Mouse (Mus musculus) heart, adult 9 months (tissue): ENCODE measurements around the gene Brwd1.
A peak's percentile ranks its signal among the peaks of the same experiment; 100 is the strongest.
"Not testable (repeated sequence)": the region's sequence is repeated elsewhere in the genome, so short reads cannot be mapped to it uniquely, and the experiment has no call there.

Experiments
- DNase-seq, 2 experiments: peaks; one replicate each; pipeline ENCODE4 v3.0.0; 2022; ENCODE audit warnings: low spot score in 2 of 2

Gene Brwd1

DNA sequence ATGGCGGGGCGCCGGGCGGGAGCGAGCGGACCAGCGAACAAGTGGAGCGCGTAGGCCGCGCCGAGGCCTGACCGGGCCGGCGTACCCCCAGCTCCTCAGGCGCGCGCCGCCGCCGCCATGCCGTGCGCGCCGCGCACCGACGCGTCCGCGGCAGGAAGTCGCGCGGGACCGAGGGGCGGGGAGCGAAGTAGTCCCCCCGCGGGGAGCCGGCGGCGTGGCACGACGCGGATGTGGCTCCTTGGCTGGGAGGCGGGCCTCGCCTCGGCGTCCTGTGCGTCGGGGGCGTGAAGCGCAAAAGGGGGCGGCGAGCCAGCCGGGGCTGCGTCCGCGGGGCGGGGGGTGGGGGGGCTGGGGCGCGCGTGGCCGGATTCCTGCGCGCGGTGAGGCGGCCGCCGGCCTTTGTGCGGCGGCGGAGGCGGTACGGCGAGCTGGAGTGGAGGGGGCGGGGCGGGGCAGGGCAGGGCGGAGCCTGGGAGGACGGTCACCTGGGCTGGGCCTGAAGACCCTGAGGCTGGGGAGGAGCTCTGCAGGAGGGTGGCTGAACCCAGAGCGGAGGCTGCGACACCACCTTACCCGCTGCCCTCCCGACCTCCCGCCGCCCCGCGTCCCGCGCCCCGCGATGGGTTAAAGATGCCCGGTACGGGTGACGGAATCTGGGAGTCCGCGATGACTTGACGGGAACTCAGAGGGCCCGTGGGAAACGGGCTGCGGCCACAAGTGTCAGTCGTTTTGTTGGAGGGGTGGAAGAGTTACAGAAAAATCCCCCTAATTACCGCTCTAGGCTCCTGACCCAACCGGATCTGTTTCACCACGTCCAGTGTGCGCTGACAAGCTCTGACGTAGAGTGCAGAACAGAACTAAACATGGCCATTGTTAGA lies at the start of gene Brwd1:
Brwd1 (minus strand) TSS at position 226 of the 878 bp plus-strand sequence.
- peak; percentile 90 to 91 for DNase-seq

DNA sequence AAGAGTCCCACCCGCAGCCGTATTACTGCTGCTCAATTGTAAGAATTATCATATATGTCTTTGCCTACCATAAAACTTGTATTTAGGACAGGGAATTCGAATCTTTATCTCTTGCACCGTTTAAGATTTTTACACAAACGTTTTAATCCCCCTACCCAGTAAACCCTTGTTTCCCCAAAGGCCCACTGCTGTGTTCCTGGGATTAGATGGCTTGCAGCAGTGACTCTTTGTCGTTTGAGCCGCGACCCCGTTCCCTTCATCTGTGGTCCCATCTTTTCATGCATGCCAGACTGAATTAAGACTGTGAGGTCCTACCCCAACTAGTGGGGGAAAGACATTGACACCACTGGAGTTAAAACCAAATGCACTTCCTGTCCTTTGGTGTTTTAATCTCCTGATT lies 46.1 kb upstream of the Brwd1 start:
- no peak for DNase-seq

DNA sequence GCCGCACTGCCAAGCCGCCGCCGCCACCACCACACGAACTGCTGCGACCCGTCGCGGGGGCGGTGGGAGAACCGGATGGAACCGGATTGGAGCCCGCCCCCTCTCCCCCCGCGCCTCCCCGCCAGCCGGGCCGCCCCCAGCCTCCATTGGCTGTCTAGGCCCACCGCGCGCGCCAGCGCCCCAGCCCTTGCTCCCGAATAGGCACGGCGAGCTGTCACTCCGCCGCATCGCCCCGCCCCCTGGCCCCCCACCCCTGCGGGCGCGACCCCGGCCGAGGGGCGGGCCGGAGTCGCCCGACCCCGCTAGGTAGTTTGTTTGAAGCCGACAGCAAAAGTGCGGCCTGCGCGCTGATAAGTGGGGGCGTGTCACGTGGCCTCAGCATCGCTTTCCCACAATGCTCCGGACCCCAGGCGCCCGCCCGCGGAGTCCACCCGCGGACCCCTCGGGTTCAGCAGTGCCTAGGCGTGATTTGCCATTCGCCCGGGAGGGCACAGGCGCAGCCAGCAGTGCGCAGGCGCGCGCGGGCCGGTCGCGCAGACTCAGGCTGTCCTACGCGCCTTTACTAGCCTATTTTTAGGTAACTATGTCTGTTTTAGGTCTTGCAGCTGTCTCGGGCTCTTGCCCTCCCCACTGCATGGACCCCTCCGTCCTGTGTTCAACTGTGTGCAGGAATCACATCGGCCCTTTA lies 45.5 kb upstream of the Brwd1 start, which contains the start of gene Hmgn1:
Hmgn1 (minus strand) TSS at position 73 of the 688 bp plus-strand sequence.
- peak; percentile 96 to 98 for DNase-seq

DNA sequence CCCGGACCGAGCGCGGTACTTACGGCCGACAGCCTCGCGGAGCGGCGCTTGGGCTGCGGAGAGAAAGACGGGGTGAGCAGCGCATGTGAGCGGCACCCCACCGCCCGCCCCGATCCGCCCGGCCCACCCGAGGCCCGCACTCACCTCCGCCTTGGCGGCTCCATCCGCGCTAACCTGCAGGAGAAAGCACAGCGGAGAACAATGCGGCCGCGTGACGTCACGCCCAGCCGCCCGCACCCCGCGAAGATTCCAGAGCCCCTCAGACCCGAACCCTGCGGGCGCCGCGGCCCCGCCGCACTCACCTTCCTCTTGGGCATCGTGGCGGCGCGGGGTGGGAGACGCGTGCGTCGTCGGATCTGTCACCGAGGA lies 44.9 kb upstream of the Brwd1 start:
- no peak for DNase-seq

DNA sequence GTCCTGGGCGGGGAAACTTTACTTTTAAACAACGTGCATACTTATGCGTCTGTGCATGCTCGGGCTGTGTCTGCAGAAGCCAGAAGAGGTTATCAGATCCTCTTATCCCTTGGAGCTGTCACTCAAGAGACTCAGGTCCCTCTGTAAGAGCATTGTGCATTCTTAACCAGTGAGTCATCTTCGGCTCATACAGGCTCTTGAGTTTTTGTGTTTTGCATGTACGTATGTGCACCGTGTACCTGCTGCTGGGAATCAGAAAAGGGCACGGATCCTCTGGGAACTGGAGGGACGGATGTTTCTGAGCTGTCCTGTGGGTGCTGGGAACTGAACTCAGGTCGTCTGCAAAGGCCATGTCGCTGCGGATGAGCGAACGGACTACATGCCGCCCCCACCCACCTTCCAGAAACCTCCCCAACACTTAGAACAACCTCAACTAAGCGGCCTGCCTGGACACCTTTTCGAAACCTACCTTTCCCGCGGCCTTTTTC lies 44.4 kb upstream of the Brwd1 start:
- peak in 1 of 2 experiments; percentile 5 for DNase-seq

DNA sequence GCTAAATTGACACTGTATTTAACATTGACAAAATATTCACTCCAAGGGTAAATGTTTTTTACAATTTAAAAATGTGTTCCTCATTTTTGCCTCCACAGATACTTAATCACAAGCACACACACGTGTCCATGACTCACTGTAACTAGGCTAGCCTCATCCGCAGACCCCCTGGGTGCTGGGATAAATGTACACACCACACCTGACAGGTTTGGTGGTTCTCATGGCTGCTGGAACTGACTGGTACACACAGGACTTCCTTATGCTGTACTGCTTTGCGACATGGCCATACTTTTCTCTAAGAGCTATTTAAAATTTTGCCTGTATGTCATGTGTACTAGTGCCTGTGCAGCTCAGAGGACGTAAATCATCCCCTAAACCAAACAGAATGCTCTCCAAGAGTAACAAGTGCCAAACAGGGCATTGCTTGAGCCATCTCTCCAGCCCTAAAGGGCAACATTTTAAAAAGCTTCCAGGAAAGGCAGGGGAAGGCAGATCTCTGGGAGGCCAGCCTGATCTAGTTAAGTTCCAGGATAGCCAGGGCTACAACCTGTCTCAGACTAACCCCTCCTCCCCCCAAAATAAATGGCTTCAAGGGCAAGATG lies 37.8 kb upstream of the Brwd1 start:
- DNase-seq, result no peak

- DNase-seq, result no peak
Observed at GRCm38 (mm10) chr16:96114729-96115128, 32.4 kb upstream of the Brwd1 start.

DNA sequence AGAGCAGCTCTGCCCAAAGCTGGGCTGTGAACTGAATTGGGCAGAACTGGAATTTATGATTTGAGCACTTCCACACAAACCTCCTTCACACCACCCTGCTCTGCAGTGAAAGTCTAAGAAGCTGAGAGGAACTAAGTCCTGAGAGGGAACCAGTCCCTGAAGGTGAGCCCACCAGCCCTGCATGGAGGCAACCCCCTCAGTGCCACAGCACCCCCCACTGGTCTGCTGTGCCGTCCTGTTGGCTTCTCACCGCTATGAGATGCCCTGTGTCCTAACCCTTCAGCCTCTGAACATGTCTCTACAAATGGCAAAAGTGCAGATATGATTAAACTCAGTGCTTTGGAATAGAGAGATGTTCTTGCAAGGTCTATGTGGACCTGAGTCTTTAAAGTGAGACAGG lies 30.4 kb upstream of the Brwd1 start:
- DNase-seq, result no peak

GRCm38 (mm10) chr16:96110655-96111345 lies 28.5 kb upstream of the Brwd1 start:
- no peak for DNase-seq

DNA sequence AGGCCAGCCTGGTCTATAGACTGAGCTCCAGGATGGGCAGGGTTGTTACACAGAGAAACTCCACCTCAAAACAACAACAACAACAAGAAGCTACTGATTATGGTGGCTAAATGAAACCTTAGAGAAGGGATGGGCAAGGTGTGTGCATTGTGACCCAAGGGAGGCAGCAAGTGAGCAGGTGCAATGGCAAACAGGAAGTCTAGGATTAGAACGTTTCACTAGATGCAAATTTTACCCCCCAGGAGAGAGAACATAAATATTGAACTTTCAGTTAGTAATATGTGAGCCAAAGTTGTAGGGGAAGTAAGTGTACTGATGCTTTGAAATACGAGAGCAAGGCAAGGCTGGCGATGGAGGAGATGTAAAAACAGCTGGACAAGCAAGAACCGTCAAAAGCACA lies 27.3 kb upstream of the Brwd1 start:
- DNase-seq, result no peak

GRCm38 (mm10) chr16:96103036-96103435 lies 20.7 kb upstream of the Brwd1 start:
- DNase-seq, result no peak

- DNase-seq, result not testable (repeated sequence)
Observed at GRCm38 (mm10) chr16:96097811-96098210, 15.5 kb upstream of the Brwd1 start.

DNA sequence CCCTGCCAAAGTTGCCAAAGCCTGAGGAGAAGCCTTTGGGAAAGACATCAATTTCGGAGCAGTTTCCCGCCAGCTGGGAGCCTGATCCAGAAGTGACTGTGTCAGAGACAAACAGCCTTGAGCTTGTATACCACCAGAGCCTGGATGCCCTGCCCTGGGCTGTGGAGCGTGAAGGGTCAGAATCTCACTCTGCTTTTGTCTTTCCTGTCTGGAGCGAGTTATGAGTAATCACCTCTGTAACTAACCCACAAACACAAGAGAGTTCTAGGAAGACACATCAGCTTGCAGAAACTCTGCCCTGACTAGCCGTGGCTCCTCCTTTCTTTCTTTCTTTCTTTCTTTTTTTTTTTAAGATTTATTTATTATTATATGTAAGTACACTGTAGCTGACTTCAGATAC lies 13.6 kb upstream of the Brwd1 start:
- no peak for DNase-seq

- peak; percentile 41 to 44 for DNase-seq
Observed at GRCm38 (mm10) chr16:96091515-96092504, 9.5 kb upstream of the Brwd1 start.

GRCm38 (mm10) chr16:96088120-96088519 lies 5.8 kb upstream of the Brwd1 start:
- no peak for DNase-seq

DNA sequence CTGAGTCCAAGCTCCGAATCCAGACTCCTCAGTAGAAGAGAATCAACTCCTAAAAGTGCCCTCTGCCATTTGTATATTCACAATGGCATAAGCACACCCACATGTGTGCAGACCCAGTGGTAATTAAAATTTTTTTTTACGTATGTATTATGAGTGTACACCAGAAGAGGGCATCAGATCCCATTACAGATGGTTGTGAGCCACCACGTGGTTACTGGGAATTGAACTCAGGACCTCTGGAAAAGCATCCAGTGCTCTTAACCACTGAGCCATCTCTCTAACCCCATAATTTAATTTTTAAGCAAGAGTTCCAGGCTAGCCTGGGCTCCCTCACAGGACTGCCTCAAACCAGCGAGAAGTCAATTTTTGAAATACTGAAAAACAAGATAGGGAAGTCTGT lies 5.1 kb upstream of the Brwd1 start:
- no peak for DNase-seq

GRCm38 (mm10) chr16:96087001-96087400 lies 4.7 kb upstream of the Brwd1 start:
- no peak for DNase-seq

GRCm38 (mm10) chr16:96085597-96085996 lies 3.3 kb upstream of the Brwd1 start:
- DNase-seq, result no peak

DNA sequence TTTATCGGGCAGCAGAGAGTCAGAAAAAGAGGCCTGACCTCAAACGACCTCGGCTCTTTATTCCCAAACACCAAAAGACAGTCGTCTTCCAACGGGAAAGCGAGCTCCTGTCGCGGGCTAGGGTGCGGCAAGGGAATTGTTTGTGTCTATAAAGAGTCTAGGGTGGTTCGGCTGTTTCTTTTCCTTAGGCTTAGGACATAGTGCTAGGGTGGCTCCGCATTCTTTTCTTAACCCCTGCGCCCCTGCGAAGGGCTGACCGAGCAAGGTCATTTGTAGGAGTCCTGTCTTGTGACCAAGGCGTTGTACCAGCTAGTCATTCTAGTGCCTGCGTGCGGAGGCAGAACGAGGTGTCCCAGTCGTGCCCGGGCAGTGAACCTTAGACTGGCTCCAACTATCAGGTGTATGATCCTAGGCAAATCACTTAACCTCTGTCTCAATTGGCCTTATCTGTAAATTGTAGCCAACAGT lies 887 bp upstream of the Brwd1 start:
- DNase-seq, result no peak

DNA sequence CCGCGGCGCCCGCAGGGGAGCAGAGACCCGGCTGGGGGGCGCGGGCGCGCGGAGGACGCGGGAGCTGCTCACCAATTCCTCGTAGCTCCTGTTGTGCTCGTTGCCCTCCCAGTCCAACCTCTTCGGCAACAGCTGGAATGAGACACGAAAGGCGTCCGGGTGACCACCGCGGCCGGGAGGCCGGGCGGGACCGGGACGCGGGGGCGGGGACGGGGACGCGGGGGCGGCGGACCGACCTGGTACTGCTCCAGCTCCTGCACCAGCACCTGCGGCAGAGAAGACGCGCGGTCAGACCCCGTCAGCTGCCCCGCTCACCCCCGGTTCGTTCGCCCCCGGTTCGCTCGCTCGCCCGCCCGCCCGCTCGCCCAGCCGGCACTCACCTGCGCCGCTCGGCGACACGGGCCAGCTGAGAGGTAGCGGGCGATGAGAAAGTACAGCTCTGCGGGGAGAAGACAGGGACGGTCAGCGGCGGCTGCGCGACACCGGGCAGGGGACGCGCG lies 534 bp downstream of the Brwd1 start:
- DNase-seq, result no peak
